Mouse (Mus musculus) spleen, postnatal 36 days (tissue): ENCODE results near the gene Dus2.
A peak's percentile ranks its signal among the peaks of the same experiment; 100 is the strongest.
"Not testable (repeated sequence)": the region's sequence is repeated elsewhere in the genome, so short reads cannot be mapped to it uniquely, and the experiment has no call there.

Source experiments
- DNase-seq, 2 experiments: peaks; one replicate each; pipeline ENCODE4 v3.0.0; 2022; ENCODE audit warnings: low spot score in 2 of 2, mixed read lengths in 1 of 2

The Dus2 gene

DNA sequence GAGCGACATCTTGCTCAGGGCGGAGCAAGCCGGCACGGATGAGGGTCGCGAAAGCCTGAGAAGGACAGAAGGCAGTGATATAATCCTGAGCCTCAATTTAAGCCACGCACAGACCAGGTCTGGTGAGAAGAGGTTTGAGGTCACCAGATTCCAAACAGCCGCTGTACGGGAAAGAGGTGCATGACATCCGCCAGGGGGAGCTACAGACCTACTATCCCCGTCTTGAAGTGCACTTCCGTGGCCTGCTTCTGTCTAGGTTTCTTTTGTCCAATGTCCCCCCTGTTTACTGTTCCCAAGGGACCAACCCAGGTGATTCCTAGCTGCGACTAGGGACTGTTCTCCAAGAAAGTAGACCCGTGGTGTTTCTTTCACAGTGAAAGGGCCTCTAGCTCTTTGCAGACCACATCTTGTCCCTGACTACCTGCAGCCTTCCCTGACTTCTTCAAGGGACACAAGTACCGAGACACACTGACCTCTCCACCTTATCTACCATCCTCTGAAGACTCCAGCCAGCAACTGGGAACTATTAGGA lies at the start of gene Dus2:
Gene Dus2 (plus strand): TSS at position 482 of the 532 bp plus-strand sequence.
- peak; percentile 75 to 82 for DNase-seq

DNA sequence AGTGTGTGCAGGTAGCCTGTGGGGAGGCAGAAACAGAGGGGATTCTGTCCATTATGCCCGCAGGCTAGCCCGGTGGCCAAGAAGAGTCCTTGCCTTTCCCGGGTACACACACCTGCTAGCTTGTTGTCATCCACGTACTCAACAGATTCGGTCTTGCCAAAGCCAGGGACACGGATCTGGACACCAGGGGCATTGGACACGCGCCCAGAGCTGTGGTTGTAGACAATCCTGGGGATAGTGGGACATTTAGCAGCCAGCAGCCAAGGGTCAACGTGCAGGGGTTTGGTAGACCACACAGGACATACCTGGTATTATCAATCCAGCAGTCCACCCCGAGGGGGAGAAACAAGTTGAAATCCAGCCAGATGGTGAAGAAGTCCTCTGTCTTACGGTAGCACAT lies 49.1 kb upstream of the Dus2 start:
- DNase-seq: no peak

DNA sequence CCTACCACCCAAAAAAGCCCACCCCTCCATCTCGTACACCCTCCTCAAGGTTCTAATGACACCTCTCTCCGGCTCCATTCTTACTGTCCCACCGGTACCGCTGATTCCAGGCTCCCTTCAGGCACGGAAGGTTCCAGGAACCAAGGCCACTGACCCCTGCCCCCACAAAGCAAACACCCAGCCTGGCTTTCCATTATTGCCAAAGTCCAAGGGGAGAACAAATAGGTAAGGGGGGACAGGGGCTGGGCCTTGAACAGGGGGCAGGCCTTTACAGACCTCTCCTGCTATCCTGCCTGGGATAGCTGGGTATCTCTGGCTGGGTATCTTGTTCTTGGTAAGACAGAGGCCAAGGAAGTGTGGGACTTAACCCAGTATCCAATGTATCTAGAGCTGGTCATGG lies 48.6 kb upstream of the Dus2 start:
- DNase-seq: no peak

DNA sequence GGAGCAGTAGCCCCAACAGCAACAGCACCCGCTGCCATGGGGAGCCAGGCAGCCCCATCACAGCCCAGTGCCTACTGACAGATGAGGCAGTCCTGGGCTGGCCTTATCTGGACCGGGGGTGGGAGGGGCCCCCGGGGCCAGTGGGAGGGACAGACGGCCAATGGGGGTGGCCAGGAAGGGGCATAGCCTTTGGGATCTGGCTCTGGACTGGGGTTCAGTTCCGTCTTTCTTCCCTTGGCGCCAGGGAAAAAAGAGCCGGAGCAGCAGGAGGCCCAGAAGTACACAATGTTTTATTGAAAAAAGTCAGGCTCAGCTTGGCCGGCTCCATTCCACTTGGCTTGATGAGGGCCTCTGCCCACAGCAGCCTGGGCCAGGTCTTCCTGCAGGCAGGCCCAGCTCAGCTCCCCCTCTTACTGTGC lies 47.8 kb upstream of the Dus2 start, which contains the start of gene Lcat:
Gene Lcat (minus strand): TSS at position 62 of the 419 bp plus-strand sequence.
- no peak for DNase-seq

DNA sequence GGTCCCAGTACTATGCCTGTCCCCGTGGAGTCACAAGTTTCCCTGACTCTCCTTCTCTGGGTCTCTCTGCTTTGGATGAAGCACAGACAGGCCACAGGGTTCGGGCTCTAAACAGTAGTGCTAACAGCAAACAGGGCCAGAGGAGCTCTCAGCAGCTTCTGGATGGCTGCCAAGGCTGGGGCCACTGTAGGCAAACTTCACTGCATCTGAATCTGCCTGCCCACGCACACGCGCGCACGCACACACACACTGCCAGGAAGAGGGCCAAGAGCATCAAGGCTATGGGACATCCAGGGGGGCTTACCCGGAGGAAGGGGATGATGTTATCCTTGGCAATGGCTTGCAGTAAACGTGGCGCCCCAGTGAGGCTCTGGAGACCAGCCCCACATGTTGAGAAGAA lies 41.8 kb upstream of the Dus2 start:
- no peak for DNase-seq

DNA sequence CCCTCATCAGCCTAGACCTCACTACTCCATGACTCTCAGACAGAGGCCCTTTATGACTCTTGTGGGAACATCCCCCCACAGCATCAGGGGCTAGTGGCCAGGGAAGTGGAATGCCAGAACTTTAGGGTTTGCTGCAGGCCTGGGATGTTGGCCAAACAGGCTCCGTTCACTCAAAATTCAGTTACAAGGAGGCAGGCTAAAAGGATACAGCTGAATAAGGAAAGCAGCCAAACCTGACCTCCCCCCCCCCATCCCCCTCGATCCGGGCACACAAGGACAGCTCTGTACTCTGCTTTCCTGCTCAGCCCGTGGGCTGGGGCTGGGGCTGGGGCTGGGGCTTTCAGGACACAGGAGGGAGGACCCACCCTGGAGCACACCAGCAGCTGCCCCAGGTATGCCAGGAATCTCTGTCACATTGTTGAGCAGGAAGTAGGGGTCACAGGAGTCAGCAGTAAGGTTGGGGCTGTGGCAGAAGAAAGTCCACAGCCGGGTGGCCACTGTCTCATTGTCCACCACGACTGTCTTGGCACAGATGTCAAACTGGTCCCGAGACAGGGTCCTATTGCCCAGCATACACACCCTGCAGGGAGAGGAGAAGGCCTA lies 40.0 kb upstream of the Dus2 start:
- DNase-seq: no peak

DNA sequence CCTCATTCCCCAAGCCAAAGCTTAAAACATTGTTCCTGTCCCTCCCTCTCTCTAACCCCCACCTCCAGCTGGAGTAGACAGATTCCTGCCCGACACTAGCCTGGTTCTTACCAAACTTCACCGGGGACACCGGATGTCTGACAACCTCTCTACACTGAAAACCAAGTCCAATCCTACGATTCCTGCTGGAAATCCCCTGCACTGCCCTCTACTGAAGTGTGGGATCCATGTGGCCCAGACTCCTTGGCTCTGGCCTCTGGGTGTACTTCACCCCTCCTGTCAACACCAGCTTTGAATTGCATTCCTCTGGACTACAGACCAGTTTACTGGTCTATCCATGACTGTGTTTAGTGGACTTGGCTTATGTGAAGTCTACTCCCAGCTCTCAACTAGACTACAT lies 34.6 kb upstream of the Dus2 start:
- DNase-seq: no peak

DNA sequence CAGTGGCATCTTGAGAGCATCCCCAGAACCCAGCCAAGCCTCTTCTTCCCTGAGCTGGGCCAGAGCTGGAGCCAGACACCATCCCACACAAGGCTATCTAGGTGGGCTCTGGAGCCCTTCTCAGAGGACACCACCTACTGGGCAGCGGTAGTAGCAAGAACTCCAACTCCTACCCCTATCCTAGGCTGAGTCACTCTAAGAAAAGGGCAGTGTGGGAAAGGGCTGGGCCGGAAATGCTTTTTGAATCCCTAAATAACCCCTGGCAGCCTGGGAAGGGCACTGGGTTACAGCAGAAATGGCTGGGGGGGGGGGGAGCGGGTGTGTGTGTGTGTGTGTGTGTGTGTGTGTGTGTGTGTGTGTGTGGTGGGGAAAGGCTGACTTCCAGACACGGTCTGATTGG lies 33.3 kb upstream of the Dus2 start:
- no peak for DNase-seq

DNA sequence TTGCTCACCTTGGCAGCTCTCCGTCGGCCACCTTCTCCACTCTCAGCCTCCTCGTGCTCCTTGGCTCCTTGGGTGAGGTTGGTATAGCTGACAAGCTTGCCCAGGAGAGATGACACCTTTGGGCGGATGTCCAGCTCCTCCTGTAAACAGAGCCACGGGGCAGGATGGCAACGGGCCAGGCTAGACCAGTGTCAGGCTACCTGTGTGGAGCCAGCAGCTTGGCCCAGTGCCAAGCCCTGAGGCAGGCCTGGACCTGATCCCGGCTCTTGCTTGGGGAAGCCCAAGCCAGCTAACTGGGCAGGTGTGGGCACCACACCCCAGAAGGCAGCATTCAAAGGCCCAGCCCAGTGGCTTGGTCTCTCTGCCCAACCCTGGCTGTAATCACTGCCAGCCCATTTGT lies 31.8 kb upstream of the Dus2 start:
- DNase-seq: no peak

DNA sequence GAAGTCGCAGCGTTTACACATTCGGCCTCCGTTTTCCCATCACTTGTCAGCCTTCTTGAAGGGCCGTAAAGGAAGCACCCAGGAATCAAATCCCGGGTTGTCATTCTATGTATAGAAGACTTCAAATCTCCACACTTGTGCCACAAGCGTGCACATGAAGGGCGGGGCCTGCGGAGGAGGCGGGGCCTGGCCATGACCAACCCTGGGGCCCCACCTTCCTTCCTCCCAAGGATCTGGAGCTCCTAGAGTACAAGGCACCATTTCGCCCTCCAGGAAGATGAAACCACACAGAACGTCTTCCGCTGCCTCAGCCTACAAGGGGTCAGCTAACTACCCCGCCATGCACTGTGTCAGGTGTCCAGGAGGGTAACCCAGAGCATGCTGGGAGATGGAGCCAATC lies 30.0 kb upstream of the Dus2 start:
- no peak for DNase-seq

DNA sequence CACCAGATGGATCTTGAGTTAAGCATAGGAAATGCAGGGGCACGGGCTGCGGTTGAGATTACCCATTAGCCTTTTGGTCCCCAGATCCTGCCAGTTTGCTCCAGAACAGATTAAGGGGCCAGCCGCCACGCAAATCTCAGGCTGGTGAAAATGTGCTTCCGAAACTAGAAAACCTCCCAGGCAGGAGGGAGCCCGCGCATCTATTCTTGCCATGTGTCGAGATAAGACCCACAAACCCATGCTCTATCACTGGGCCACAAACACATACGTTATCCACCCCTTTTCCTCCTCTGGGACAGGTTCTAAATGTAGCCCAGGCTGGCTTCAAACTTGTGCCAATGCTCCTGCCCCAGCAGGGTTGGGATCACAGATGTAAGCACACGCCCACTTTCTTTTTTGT lies 29.6 kb upstream of the Dus2 start:
- DNase-seq: no peak

DNA sequence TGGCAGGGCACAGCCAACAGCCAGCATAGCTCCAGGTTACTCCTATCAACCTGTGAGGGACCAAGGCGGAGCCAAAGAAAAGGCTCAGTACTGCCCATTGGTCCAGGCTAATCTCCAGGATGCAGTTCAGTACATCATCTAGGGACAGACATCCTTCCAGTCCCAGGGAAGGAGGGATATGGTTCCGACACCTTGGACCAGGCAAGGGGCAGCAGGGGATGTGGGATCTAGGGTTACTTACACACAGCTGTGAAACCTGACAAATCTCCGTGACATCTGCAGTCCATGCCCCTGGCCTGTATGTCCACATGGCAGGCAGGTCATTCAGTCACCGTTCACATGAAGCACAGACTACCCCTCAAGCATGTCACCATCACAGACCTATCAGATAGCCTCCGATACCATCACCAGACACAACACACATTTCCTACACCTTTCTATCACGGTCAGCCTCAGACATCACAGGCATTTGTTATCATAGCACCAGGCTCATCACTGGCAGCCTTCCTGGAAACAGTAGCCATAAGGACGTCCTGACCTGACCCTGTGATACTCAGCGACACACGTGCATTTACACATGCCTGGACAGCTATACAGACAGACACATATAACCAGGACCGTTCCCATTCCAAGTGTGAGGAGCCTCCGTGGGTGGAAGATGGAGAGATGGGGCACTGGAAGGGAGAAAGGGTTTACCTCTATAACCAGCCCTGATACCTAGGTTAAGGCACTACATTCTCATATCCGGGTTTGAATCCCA lies 26.5 kb upstream of the Dus2 start:
- no peak for DNase-seq

DNA sequence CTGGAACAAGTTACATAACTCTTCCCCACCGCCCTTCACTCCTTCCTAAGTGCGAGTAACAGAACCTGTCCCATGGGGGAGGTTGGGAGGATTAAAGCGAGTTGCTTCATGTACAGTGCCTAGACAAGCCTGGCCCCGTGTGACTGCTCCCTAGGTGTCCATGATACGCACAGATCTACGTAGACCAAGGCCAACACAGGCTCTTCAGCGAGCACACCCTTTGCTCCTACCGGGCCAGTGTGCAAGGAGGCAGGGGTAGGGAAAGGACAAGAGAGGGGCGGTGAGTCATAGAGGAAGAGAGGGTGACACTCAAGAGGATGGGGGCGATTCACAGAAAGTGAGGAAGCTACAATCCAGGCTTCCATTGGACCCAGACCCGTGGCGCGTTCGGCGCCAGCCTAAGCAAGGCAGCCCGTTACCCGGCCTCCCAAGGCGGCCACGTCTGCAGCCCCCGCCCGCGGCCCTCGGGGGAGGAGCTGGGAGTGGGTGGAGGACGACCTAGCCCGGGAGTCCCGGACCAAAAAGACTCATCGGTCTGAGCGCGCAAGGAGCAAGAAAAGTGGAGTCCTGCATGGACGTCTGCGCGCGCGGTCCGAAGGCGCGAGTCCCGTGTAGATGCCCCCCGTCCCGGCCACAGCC lies 25.8 kb upstream of the Dus2 start:
- DNase-seq: peak; percentile 42 to 51

DNA sequence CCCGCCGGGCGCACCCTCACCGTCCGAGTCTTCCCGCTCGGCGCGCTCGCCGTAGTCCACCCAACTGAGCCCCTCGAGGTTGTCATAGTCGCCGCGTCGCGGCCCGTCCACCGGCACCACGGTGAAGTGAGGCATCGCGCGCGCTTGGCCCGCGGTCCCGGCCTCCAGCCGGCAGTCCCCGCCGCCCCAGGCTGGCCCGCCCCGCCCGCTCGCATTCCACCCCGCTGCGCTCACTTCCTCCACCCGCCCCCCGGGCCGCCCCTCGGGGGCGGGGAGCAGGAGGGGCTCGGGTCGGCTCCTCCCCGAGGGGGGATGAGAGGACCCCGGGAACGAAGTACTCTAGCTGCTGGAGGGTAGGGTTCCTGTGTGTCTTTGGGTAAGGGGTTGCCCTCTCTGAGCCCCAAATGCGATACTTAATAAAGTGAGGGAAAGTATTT lies 25.2 kb upstream of the Dus2 start, which contains the start of gene Slc12a4:
Gene Slc12a4 (minus strand): TSS at position 193 of the 437 bp plus-strand sequence.
- peak; percentile 77 to 79 for DNase-seq

DNA sequence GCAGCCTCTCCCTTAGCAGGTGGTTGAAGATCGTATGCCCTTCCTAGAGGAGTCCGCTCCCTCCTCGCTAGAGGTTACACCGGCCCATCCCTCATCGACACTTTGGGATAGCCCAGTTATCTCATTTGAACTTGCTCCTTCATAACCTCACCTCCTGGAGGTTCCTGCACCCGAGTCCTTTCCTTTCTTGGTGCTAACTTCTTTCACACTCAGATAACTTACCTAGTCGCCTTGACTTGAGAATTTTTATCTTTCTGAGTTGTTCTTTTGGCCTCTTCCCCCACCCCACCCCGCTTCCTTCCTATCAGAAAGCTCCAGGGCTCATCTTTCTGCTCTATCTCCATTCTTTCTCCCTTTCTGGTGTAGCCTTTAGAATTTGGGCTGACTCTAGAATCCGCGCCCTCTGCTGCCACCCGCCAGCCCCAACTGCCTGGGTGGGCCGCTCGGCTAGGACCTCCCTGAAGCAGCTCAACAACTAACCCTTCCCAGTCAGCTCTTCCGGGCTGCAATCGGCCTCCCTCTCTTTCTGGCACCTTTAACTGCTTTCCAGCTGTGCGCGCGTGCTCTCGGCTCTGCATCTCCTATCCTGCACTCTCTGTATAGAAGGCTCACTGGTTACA lies 24.3 kb upstream of the Dus2 start:
- DNase-seq: peak; percentile 32 to 42

DNA sequence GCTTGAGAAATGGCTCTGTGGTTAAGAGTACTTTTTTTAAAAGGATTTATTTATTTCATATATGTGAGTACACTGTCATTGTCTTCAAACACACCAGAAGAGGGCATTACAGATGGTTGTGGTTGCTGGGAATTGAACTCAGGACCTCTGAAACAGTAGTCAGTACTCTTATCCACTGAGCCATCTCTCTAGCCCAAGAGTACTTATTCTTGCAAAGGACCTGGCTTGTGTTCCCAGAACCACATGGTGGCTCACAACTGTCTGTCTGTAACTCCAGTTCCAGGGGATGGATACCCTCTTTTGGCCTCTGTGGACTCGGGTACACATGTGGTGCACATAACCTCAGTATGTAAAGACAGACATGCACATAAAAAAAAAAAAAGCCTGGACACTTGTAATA lies 21.8 kb upstream of the Dus2 start:
- DNase-seq: no peak

DNA sequence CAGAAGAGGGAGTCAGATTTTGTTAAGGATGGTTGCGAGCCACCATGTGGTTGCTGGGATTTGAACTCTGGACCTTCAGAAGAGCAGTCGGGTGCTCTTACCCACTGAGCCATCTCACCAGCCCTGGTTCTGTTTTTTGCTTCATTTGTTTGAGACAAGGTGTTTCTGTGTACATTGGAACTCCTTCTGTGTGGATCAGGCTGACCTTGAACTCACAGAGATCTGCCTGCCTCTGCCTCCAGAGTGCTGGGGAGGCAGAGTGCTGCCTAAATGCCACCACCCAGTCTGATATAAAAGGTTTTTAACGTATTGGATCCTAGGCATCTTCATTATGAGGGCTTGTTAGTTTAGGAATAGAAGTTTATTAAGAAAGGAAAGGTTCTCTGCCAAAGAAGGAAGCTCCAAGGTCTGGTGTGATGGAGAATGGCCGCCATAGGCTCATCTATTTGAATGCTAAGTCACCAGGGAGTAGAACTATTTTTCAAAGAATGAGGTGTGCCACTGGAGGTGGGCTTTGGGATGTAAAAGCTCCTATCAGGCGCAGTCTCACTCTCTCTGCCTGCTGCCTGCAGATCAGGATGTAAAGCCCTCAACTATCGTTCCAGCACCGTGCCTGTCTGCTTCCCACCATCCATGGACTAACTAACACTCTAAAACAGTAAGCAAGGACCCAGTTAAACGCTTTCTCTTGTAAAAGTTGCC lies 20.0 kb upstream of the Dus2 start:
- no peak for DNase-seq

DNA sequence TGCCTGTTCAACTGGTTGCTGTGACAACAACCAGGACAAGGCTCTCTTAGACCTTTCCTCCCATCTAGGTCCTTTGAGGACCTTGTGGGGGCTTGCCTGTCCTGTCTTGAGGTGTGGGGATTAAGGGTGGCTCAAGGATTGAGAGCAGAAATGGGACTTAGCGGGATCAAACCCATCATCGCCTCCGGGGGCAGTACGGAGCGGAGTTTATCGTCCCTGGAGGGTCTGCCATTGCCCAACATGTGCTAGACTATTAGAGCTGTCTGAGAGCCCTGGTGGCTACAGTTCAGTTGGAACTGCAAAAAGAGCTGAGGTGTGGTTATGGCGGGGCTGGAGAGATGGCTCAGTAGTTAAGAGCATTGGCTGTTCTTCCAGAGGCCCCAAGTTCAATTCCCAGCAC lies 15.8 kb upstream of the Dus2 start:
- no peak for DNase-seq

DNA sequence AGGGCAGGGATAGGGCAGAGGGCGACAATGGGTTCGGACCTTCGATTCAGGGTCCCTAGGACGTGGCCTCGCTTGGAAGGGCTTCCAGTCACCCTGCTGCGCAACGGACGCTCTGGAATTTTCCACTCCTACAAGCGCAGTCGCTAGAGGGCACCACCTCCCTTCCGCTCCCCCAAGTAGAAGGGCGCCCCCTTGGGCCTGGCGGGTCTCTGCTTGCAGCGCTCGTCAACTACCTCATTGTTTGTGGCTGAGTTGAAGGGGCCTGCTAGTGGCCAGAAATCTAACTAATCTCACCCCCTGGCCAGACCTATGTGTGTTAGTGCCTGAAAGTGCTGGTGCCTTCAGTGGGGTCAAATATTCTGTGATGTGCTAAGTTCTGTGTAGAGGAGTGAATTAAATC lies 11.8 kb upstream of the Dus2 start, which contains the start of gene Dpep3:
Gene Dpep3 (minus strand): TSS at position 105 of the 400 bp plus-strand sequence.
- no peak for DNase-seq

DNA sequence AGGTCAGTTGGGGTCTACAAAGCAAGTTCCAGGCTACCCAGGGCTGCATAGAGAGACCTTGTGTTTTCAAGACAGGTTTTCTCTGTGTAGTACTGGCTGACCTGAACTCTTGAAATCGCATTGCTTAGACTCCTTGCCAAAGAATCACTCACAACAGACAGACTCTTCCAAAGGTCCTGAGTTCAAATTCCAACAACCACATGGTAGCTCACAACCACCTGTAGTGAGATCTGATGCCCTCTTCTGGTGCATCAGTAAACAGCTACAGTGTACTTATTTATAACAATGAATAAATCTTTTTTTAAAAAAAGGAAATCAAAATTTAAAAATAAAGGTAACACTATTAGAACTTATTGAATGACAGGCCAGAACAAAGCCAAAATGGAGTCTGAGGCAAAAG lies 10.0 kb upstream of the Dus2 start:
- no peak for DNase-seq

DNA sequence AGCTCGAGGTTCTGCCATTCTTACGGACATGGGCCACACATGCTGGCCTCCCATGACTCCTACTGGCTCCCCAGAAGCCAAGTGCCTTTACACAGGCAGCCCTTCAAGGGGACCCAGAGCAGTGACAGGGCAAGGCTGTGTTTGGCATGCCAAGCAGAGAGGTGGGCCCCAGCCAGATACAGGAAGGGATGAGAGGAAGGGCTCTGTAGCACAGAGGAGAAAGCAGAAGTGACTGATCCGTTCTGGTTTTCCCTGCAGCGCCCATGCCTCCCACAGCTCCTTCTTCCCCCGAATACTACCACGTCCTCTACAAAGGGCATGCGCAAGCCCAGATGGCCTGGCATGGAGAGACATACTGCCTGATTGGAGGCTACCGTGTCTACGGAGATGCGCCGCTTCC lies 7.7 kb upstream of the Dus2 start:
- not testable (repeated sequence) for DNase-seq
